Mouse (Mus musculus): Measurements from ENCODE around the gene Stk16.

GRCm38 (mm10) chr1:75187914-75188483 is 22.6 kb upstream of the Stk16 start:
- TF ChIP-seq CTCF (IDR thresholded peaks at IDR 0.05; ENCODE audit: insufficient read depth, low read length) (no peak), POLR2A (IDR thresholded peaks at IDR 0.05; ENCODE audit: borderline replicate concordance, extremely low read depth, low read depth, low read length) (no peak)
